Mouse (Mus musculus): ENCODE results near the gene Lrrc8d. TPM values are rescaled to one million over a fixed set of nuclear protein-coding genes. Genes with fewer than 3 reads are reported as not detected.

Lrrc8d gene
- total and polyA plus RNA-seq, 2 experiments: 7.0 to 11.6 TPM

GRCm38 (mm10) chr5:105872916-105873315 lies 173.1 kb downstream of the Lrrc8d start:
- H3K36me3 ChIP-seq (ENCODE audit: control insufficient read depth, insufficient read depth, low read length): no peaks in the 10 kb centered on the region
- peaks cover 4% of the 10 kb centered on the region; the same call in 1 of the 2 replicates for H3K4me1 ChIP-seq (ENCODE audit: control insufficient read depth, insufficient read depth, low read length)
- H3K27me3 ChIP-seq (ENCODE audit: control insufficient read depth, insufficient read depth, low read length): no peaks in the 10 kb centered on the region
- 70% methylated on average over 7 of the region's 7 CpGs for WGBS
- H3K27ac ChIP-seq (replicated peaks; ENCODE audit: insufficient read depth, low read depth, low read length): no peak overlapping the region
- H3K79me2 ChIP-seq (ENCODE audit: control insufficient read depth, insufficient read depth, low read length): peaks cover 3% of the 10 kb centered on the region; the same call in 1 of the 2 replicates
- TF ChIP-seq POLR2A (IDR thresholded peaks at IDR 0.05; ENCODE audit: extremely low read depth, insufficient read depth, low read length) (no peak), CTCF (IDR thresholded peaks at IDR 0.05; ENCODE audit: low read depth, low read length) (no peak)
- DNase-seq (ENCODE audit: extremely low read depth, low read depth, low spot score): no peak
- no peak overlapping the region for H3K4me3 ChIP-seq (ENCODE audit: insufficient read depth, low read depth, low read length)
- no peak overlapping the region for H3K9ac ChIP-seq (ENCODE audit: low read depth, low read length)

- Histone ChIP-seq H3K27ac (replicated peaks; ENCODE audit: insufficient read depth, low read depth, low read length) (no peak overlapping the region), H3K4me1 (ENCODE audit: control insufficient read depth, insufficient read depth, low read length) (peaks cover 8% of the 10 kb centered on the region; the same call in 1 of the 2 replicates), H3K9ac (ENCODE audit: low read depth, low read length) (no peak overlapping the region), H3K27me3 (ENCODE audit: control insufficient read depth, insufficient read depth, low read length) (no peaks in the 10 kb centered on the region), H3K36me3 (ENCODE audit: control insufficient read depth, insufficient read depth, low read length) (no peaks in the 10 kb centered on the region), H3K79me2 (ENCODE audit: control insufficient read depth, insufficient read depth, low read length) (peaks cover 4% of the 10 kb centered on the region; the same call in 1 of the 2 replicates), H3K4me3 (ENCODE audit: insufficient read depth, low read depth, low read length) (no peak overlapping the region)
- DNase-seq (ENCODE audit: extremely low read depth, low read depth, low spot score): no peak
- TF ChIP-seq POLR2A (IDR thresholded peaks at IDR 0.05; ENCODE audit: extremely low read depth, insufficient read depth, low read length) (no peak), CTCF (IDR thresholded peaks at IDR 0.05; ENCODE audit: low read depth, low read length) (no peak)
- WGBS: 84% methylated on average over 3 of the region's 3 CpGs
Observed at GRCm38 (mm10) chr5:105873774-105874173, 174.0 kb downstream of the Lrrc8d start.

GRCm38 (mm10) chr5:105874476-105874875 lies 174.7 kb downstream of the Lrrc8d start:
- H3K4me1 ChIP-seq (ENCODE audit: control insufficient read depth, insufficient read depth, low read length): peaks cover 11% of the 10 kb centered on the region; the same call in 1 of the 2 replicates
- no peak for DNase-seq (ENCODE audit: extremely low read depth, low read depth, low spot score)
- TF ChIP-seq CTCF (IDR thresholded peaks at IDR 0.05; ENCODE audit: low read depth, low read length): no peak
- no peak for TF ChIP-seq POLR2A (IDR thresholded peaks at IDR 0.05; ENCODE audit: extremely low read depth, insufficient read depth, low read length)
- 98% methylated on average over 11 of the region's 11 CpGs for WGBS
- H3K36me3 ChIP-seq (ENCODE audit: control insufficient read depth, insufficient read depth, low read length): no peaks in the 10 kb centered on the region
- no peak overlapping the region for H3K27ac ChIP-seq (replicated peaks; ENCODE audit: insufficient read depth, low read depth, low read length)
- no peaks in the 10 kb centered on the region for H3K27me3 ChIP-seq (ENCODE audit: control insufficient read depth, insufficient read depth, low read length)
- no peak overlapping the region for H3K9ac ChIP-seq (ENCODE audit: low read depth, low read length)
- H3K79me2 ChIP-seq (ENCODE audit: control insufficient read depth, insufficient read depth, low read length): peaks cover 5% of the 10 kb centered on the region; the same call in 1 of the 2 replicates
- H3K4me3 ChIP-seq (ENCODE audit: insufficient read depth, low read depth, low read length): no peak overlapping the region

DNA sequence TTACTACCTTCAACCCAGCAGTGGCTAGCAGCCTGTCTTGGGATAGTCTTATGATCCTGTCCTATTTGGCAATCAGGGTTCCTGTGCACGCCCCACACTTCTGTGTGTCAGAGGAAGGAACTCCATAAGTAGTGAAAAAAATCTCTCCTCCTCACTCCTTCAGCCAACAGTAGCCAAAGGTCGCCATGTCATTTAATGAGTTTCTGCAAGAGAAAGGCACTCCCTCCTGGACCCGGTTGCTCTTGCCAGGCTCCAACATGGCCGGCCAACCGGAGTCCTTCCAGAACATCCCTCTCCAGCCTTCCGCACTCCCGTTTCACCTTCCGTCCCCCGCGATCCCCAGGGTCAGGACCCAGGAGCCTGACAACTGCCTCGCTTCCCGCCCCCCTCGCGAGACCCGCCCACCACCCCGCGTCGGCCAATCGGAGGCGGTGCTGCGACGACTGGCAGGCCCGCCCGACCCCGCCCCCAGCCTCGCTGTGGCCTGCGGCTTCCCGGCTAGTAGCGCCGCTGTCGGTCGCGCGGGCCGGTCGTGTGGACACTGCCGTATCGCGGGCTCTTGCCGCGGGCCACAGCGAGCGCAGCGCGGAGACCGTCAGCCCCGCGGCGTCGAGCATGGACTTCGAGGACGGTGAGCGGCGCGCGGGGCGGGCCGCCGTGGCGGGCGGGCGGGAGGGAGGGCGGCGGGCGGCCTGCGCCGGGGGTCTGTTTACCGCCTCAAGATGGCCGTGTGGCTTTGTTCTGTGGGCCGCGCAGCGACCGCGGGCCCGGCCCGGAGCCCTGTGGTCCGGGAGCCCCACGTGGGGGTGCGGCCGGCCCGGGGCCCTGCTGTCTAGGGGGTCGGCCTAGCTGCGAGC lies 176.5 kb downstream of the Lrrc8d start, which contains the start of gene Zfp326:
Zfp326 (plus strand) TSS at position 498 of the 857 bp plus-strand sequence.
- peaks cover 12% of the 10 kb centered on the region; the same call in 1 of the 2 replicates for H3K4me1 ChIP-seq (ENCODE audit: control insufficient read depth, insufficient read depth, low read length)
- H3K27me3 ChIP-seq (ENCODE audit: control insufficient read depth, insufficient read depth, low read length): no peaks in the 10 kb centered on the region
- peak; percentile 85 for DNase-seq (ENCODE audit: extremely low read depth, low read depth, low spot score)
- TF ChIP-seq CTCF (IDR thresholded peaks at IDR 0.05; ENCODE audit: low read depth, low read length) (no peak), POLR2A (IDR thresholded peaks at IDR 0.05; ENCODE audit: extremely low read depth, insufficient read depth, low read length) (peak; percentile 93)
- H3K27ac ChIP-seq (replicated peaks; ENCODE audit: insufficient read depth, low read depth, low read length): peak within 1 kb of the TSS; percentile 84
- peak within 1 kb of the TSS; percentile 99 for H3K4me3 ChIP-seq (ENCODE audit: insufficient read depth, low read depth, low read length)
- no peaks in the 10 kb centered on the region for H3K36me3 ChIP-seq (ENCODE audit: control insufficient read depth, insufficient read depth, low read length)
- H3K9ac ChIP-seq (ENCODE audit: low read depth, low read length): peak within 1 kb of the TSS; percentile 97
- under 1% methylated on average over 63 of the region's 83 CpGs for WGBS
- peaks cover 13% of the 10 kb centered on the region; the same call in 1 of the 2 replicates for H3K79me2 ChIP-seq (ENCODE audit: control insufficient read depth, insufficient read depth, low read length)

GRCm38 (mm10) chr5:105876925-105877774 lies 177.4 kb downstream of the Lrrc8d start:
- Histone ChIP-seq H3K36me3 (ENCODE audit: control insufficient read depth, insufficient read depth, low read length) (peaks cover under 1% of the 10 kb centered on the region), H3K4me1 (ENCODE audit: control insufficient read depth, insufficient read depth, low read length) (peaks cover 12% of the 10 kb centered on the region; the same call in 1 of the 2 replicates), H3K27me3 (ENCODE audit: control insufficient read depth, insufficient read depth, low read length) (no peaks in the 10 kb centered on the region), H3K27ac (replicated peaks; ENCODE audit: insufficient read depth, low read depth, low read length) (peak overlapping the region; percentile 62), H3K9ac (ENCODE audit: low read depth, low read length) (peak overlapping the region; percentile 97), H3K4me3 (ENCODE audit: insufficient read depth, low read depth, low read length) (peak overlapping the region; percentile 99), H3K79me2 (ENCODE audit: control insufficient read depth, insufficient read depth, low read length) (peaks cover 19% of the 10 kb centered on the region; the same call in 1 of the 2 replicates)
- TF ChIP-seq POLR2A (IDR thresholded peaks at IDR 0.05; ENCODE audit: extremely low read depth, insufficient read depth, low read length) (no peak), CTCF (IDR thresholded peaks at IDR 0.05; ENCODE audit: low read depth, low read length) (no peak)
- DNase-seq (ENCODE audit: extremely low read depth, low read depth, low spot score): peak; percentile 67
- WGBS: under 1% methylated on average over 46 of the region's 46 CpGs

Other genes with a start within 250 kb of the Lrrc8d start
- 2.1 and 3.3 TPM in 2 replicates for gene Lrrc8c, start 180.6 kb upstream of the Lrrc8d start, total RNA-seq (2014; rRNA removed)
- 1.5 and 1.8 TPM in 2 replicates for gene Lrrc8c, start 180.6 kb upstream of the Lrrc8d start, polyA plus RNA-seq (2012; rRNA removed)
- 7.8 and 11.2 TPM in 2 replicates for gene Zfp326, start 176.6 kb downstream of the Lrrc8d start, total RNA-seq (2014; rRNA removed)
- 3.9 and 4.9 TPM in 2 replicates for gene Zfp326, start 176.6 kb downstream of the Lrrc8d start, polyA plus RNA-seq (2012; rRNA removed)